Mouse (Mus musculus) lung, postnatal 0 days (tissue): Measurements from ENCODE around the gene Sox6. TPM values are rescaled to one million over a fixed set of nuclear protein-coding genes. Genes with fewer than 3 reads are reported as not detected.

Source experiments
- ATAC-seq: fragments of 200-750 bp; cut with Nextera tagmentation; 2 replicates; pipeline ENCODE4 v1.8.0; 2017; ENCODE audit warnings: moderate library complexity
- DNase-seq: peaks from one replicate; pipeline ENCODE4 v3.0.0-alpha.2; 2016; ENCODE audit warnings: low spot score
- H3K27ac ChIP-seq: fragments of 300-500 bp; sonication (generic); 2 replicates; pipeline ENCODE4 v1.5.1; 2014; ENCODE audit warnings: antibody characterized with exemption, mild to moderate bottlenecking, low read length, mixed read lengths
- H3K27me3 ChIP-seq: fragments of 300-500 bp; sonication (generic); replicated peaks from 2 replicates; pipeline ENCODE4 v1.6.1; 2014; ENCODE audit warnings: low read length, mixed read lengths; ENCODE audit not compliant: insufficient read depth
- H3K36me3 ChIP-seq: fragments of 300-500 bp; sonication (generic); 2 replicates; pipeline ENCODE4 v1.6.1; 2014; ENCODE audit warnings: low read length, mixed read lengths; ENCODE audit not compliant: insufficient read depth
- H3K4me1 ChIP-seq: fragments of 300-500 bp; sonication (generic); 2 replicates; pipeline ENCODE4 v1.6.1; 2014; ENCODE audit warnings: antibody characterized with exemption, low read depth, low read length, mixed read lengths; ENCODE audit not compliant: insufficient read depth
- H3K4me2 ChIP-seq: fragments of 300-500 bp; sonication (generic); replicated peaks from 2 replicates; pipeline ENCODE4 v1.6.1; 2014; ENCODE audit warnings: low read depth, mild to moderate bottlenecking, low read length, moderate library complexity, mixed read lengths
- H3K4me3 ChIP-seq: fragments of 300-500 bp; sonication (generic); 2 replicates; pipeline ENCODE4 v1.5.1; 2014; ENCODE audit warnings: low read depth, low read length
- H3K9ac ChIP-seq: fragments of 300-500 bp; sonication (generic); replicated peaks from 2 replicates; pipeline ENCODE4 v1.6.1; 2014; ENCODE audit warnings: low read depth, mild to moderate bottlenecking
- H3K9me3 ChIP-seq: fragments of 300-500 bp; sonication (generic); 2 replicates; pipeline ENCODE4 v1.6.1; 2016; ENCODE audit warnings: low read length, mixed read lengths
- CTCF ChIP-seq: IDR thresholded peaks from 2 replicates; pipeline ENCODE4 v1.5.1; 2016; ENCODE audit warnings: antibody characterized with exemption, mild to moderate bottlenecking
- EP300 ChIP-seq: IDR thresholded peaks from 2 replicates; pipeline ENCODE4 v1.6.1; 2016; ENCODE audit warnings: antibody characterized with exemption, mild to moderate bottlenecking, control low read depth
- WGBS: fragments of 180-500 bp; shearing (Covaris S2); extraction: QIAGEN DNeasy Blood & Tissue Kit; methylation state at CpG from one replicate; pipeline ENCODE4 v1.1.7; 2014; 5-methylcytosine and 5-hydroxymethylcytosine counted together
- polyA plus RNA-seq: library from polyadenylated mRNA; unstranded; fragments of >200 nt; fragmentation: Nextera tagmentation; extraction: Ambion mirVana; gene quantifications from 2 replicates; pipeline ENCODE4 v1.2.1, GENCODE M21; 2015

The Sox6 gene
- polyA plus RNA-seq, 1 experiment from 2014 or later, result 6.8 TPM

- Histone ChIP-seq H3K4me2 (no peak overlapping the region), H3K9ac (no peak overlapping the region), H3K36me3 (no peaks in the 10 kb centered on the region), H3K4me1 (no peaks in the 10 kb centered on the region), H3K9me3 (no peaks in the 10 kb centered on the region), H3K27ac (no peak overlapping the region), H3K27me3 (no peaks in the 10 kb centered on the region), H3K4me3 (no peak overlapping the region)
- 76% methylated on average over 3 of the region's 3 CpGs for WGBS
- DNase-seq, result no peak
- TF ChIP-seq CTCF (no peak), EP300 (no peak)
- ATAC-seq, result no peak
Measured at GRCm38 (mm10) chr7:115719791-115720190, 318.8 kb downstream of the Sox6 start.

GRCm38 (mm10) chr7:115706141-115706540, 332.5 kb downstream of the Sox6 start:
- no peak for TF ChIP-seq EP300
- no peak for TF ChIP-seq CTCF
- Histone ChIP-seq H3K4me3 (no peak overlapping the region), H3K9me3 (no peaks in the 10 kb centered on the region), H3K27me3 (no peaks in the 10 kb centered on the region), H3K36me3 (no peaks in the 10 kb centered on the region), H3K4me1 (no peaks in the 10 kb centered on the region), H3K9ac (no peak overlapping the region), H3K27ac (no peak overlapping the region), H3K4me2 (no peak overlapping the region)
- no peak for ATAC-seq
- WGBS, result 16% methylated on average over 2 of the region's 2 CpGs
- peak; percentile 14 for DNase-seq

- H3K4me3 ChIP-seq, result no peak overlapping the region
- 92% methylated on average over 1 of the region's 1 CpGs for whole genome bisulfite sequencing
- no peak overlapping the region for H3K27ac ChIP-seq
- DNase-seq, result no peak
- H3K27me3 ChIP-seq, result no peaks in the 10 kb centered on the region
- H3K4me1 ChIP-seq, result no peaks in the 10 kb centered on the region
- no peak overlapping the region for H3K4me2 ChIP-seq
- H3K9ac ChIP-seq, result no peak overlapping the region
- no peaks in the 10 kb centered on the region for H3K9me3 ChIP-seq
- TF ChIP-seq CTCF, result peak; percentile 52
- TF ChIP-seq EP300, result no peak
- H3K36me3 ChIP-seq, result no peaks in the 10 kb centered on the region
- ATAC-seq, result no peak
Measured at GRCm38 (mm10) chr7:115698105-115698504, 340.5 kb downstream of the Sox6 start.

- Histone ChIP-seq H3K9ac (no peak overlapping the region), H3K9me3 (no peaks in the 10 kb centered on the region), H3K36me3 (no peaks in the 10 kb centered on the region), H3K4me2 (no peak overlapping the region), H3K4me3 (no peak overlapping the region), H3K27ac (no peak overlapping the region), H3K4me1 (no peaks in the 10 kb centered on the region), H3K27me3 (no peaks in the 10 kb centered on the region)
- TF ChIP-seq EP300 (no peak), CTCF (no peak)
- DNase-seq, result no peak
- no peak for ATAC-seq
- 52% methylated on average over 8 of the region's 8 CpGs for WGBS
Measured at GRCm38 (mm10) chr7:115693206-115693605, 345.4 kb downstream of the Sox6 start.

- H3K9ac ChIP-seq, result no peak overlapping the region
- DNase-seq, result no peak
- TF ChIP-seq CTCF, result no peak
- TF ChIP-seq EP300, result no peak
- no peak overlapping the region for H3K4me3 ChIP-seq
- H3K27ac ChIP-seq, result no peak overlapping the region
- no peaks in the 10 kb centered on the region for H3K4me1 ChIP-seq
- no peaks in the 10 kb centered on the region for H3K9me3 ChIP-seq
- no peaks in the 10 kb centered on the region for H3K27me3 ChIP-seq
- H3K4me2 ChIP-seq, result no peak overlapping the region
- 76% methylated on average over 4 of the region's 4 CpGs for WGBS
- no peak for ATAC-seq
- H3K36me3 ChIP-seq, result no peaks in the 10 kb centered on the region
Measured at GRCm38 (mm10) chr7:115691091-115691490, 347.5 kb downstream of the Sox6 start.

- ATAC-seq (no peak), DNase-seq (no peak)
- no peaks in the 10 kb centered on the region for H3K9me3 ChIP-seq
- no peak overlapping the region for H3K4me2 ChIP-seq
- H3K4me3 ChIP-seq, result no peak overlapping the region
- no peaks in the 10 kb centered on the region for H3K36me3 ChIP-seq
- no peak for TF ChIP-seq CTCF
- H3K27ac ChIP-seq, result no peak overlapping the region
- no peaks in the 10 kb centered on the region for H3K27me3 ChIP-seq
- no peak overlapping the region for H3K9ac ChIP-seq
- H3K4me1 ChIP-seq, result no peaks in the 10 kb centered on the region
- 76% methylated on average over 6 of the region's 6 CpGs for WGBS
Measured at GRCm38 (mm10) chr7:115686687-115687086, 351.9 kb downstream of the Sox6 start.

GRCm38 (mm10) chr7:115684142-115684541, 354.5 kb downstream of the Sox6 start:
- H3K4me1 ChIP-seq, result no peaks in the 10 kb centered on the region
- H3K36me3 ChIP-seq, result no peaks in the 10 kb centered on the region
- no peak overlapping the region for H3K27ac ChIP-seq
- ATAC-seq, result no peak
- TF ChIP-seq CTCF (no peak), EP300 (no peak)
- no peak overlapping the region for H3K9ac ChIP-seq
- 89% methylated on average over 3 of the region's 3 CpGs for WGBS
- H3K27me3 ChIP-seq, result no peaks in the 10 kb centered on the region
- DNase-seq, result no peak
- no peak overlapping the region for H3K4me2 ChIP-seq
- no peaks in the 10 kb centered on the region for H3K9me3 ChIP-seq
- H3K4me3 ChIP-seq, result no peak overlapping the region
